Mouse (Mus musculus): ENCODE results near the gene Pum3.

GRCm38 (mm10) chr19:27397223-27397622 lies 32.4 kb downstream of the Pum3 start:
- TF ChIP-seq POLR2A (IDR thresholded peaks at IDR 0.05; ENCODE audit: borderline replicate concordance, control insufficient read depth, low read depth, low read length): no peak
- TF ChIP-seq CTCF (IDR thresholded peaks at IDR 0.05; ENCODE audit: control insufficient read depth, insufficient read depth, low read length): no peak

All from bone marrow, adult 2 months (tissue).